Mouse (Mus musculus) adrenal gland, postnatal 36 days (tissue): ENCODE data around the gene Duox2. TPM values are rescaled to one million over a fixed set of nuclear protein-coding genes. Genes with fewer than 3 reads are reported as not detected.
A peak's percentile ranks its signal among the peaks of the same experiment; 100 is the strongest.

Experiments used
- DNase-seq, 2 experiments: peaks; one replicate each; pipeline ENCODE4 v3.0.0; 2021; ENCODE audit warnings: mixed read lengths in 1 of 2
- total RNA-seq, 2 experiments: library from RNA; stranded (reverse); gene quantifications; 2 replicates each; pipeline ENCODE4 v1.2.3; 2021

Gene Duox2
- total RNA-seq, 2 experiments from 2014 or later, result 0.13 TPM; not detected in 1

DNA sequence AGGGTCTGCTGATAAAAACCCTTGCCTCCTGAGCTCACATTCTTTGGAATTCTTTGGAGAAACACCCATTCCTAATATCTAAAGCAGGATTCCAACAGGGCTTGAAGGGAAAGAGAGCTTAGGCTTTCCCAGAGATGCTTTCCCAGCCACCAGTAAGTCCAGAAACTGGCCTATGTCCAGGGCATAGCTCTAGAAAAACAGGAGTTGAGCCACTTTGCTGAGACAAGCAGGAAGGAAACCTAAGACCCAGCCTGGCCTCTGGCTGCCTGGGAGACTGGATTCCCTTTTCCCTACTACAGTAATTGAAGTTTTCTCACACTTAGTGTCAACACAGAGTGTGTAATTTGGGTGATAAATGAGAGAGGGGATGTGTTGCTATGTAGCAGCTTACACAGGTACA, 61.9 kb downstream of the Duox2 start:
- DNase-seq, result no peak

DNA sequence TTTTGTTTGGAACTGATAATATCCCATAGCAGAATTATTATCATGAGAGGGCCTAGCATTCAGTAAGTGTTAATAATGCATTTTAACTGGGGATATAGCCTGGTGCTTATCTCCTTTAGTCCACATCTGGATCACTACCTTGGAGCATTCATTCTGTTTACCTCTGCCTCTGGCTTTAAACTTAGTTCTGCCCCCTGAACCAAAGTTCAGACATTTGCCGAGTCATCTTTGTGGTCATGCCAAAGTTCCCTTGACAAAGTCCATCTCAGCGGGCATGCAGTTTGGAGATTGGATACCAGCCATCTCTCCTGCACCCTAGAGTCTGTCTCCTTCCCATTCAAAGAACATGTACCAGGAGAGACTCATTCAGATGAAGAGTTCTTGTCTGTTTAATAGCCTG, 62.8 kb downstream of the Duox2 start:
- DNase-seq, result no peak

DNA sequence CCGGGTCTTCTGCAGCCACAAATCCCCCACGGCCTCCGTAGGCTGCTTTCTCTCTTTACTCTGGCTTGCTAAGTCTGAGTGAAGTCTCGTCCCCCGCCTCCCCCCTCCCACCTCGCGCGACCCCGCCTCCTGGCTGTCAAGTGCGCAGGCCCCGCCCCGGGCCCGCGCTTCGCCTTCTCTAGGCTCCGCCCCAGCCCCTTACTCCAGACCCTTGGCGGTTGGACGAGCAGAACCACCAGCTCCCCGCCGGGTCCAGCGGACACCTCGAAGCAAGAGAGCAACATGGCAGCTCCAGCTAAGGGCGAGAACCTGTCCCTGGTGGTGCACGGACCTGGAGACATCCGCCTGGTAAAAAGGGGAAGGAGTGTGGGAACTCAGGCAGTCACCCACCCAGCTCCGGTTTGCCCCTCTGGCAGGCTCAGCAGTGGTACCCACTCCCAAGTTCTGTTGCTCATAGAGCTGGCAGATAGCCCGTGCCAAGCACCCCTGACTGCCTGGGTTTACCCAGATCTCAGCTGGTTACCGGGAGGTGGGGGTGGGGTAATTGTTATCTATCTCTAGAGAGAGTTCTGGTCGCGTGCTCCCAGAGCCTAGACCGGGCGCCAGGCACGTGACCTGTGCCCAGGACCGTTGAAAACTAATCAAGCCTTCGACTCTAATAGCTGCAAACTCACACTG, 63.5 kb downstream of the Duox2 start, which contains the start of gene Sord:
Sord (plus strand) TSS at position 139 of the 678 bp plus-strand sequence.
- peak; percentile 84 to 92 for DNase-seq

DNA sequence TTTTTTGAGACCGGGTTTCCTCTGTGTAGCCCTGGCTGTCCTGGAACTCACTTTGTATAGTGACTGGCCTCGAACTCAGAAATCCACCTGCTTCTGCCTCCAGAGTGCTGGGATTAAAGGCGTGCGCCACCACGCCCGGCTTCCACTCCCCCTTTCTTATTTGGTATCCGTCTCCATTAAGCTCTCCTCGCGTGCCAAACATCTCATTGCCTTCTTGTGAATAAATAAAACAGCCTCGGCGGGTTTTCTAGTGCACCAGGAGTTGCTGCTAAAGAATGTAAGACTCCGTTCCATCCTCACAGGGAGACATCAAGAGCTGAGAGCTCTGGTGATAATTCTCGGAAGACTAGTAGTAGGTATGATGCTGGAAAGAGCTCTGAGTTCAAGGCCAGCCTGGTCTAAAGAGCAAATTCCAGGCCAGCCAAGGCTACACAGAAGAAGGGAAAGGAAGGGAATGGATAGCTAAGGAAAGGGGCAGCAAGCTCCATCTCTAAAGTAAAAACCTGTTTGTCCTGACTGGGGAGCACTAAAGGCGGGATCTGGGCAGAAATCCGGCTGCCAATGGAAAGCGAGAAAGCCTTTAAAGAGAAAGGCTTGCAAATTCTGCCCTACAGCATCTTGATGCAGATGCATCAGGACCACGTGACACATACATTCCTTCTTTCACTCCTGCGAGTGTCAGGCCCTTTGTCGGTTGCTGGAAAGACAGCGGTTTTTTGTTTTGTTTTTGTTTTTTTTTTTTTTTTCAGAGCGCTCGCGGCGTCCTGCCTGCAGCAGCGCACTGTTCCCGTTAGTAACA, 64.3 kb downstream of the Duox2 start:
- DNase-seq, result peak; percentile 39 to 55

DNA sequence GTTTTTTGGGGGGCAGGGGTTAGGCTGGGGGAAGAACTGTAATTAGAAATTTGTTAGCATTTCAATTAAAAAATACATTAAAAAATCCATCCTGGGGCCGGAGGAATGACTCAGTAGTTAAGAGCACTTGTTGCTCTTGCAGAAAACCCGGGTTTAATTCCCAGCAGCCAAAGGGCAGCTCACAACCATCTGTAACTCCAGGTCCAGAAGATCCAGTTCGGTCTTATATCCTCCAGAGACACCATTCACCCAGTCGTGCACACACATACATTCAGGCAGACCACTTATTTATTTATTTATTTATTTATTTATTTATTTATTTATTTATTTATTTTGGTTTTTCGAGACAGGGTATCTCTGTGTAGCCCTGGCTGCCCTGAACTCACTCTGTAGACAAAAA, 64.9 kb downstream of the Duox2 start:
- no peak for DNase-seq

DNA sequence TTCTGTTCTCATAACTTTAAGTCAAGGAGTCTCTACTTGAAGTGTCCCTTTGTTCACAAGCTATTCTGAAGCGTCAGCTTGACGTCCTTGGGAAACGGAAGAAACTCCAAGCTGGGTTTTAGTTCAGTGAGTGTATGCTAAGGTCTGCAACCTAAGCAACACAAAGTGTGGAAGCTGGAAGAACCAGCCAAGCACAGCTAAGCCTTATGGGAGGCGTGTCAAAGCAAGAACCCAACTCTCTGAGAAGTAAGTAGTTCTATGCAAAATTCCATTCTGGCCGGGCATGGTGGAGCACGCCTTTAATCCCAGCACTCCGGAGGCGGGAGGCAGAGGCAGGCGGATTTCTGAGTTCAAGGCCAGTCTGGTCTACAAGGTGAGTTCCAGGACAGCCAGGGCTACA, 66.6 kb downstream of the Duox2 start:
- no peak for DNase-seq

DNA sequence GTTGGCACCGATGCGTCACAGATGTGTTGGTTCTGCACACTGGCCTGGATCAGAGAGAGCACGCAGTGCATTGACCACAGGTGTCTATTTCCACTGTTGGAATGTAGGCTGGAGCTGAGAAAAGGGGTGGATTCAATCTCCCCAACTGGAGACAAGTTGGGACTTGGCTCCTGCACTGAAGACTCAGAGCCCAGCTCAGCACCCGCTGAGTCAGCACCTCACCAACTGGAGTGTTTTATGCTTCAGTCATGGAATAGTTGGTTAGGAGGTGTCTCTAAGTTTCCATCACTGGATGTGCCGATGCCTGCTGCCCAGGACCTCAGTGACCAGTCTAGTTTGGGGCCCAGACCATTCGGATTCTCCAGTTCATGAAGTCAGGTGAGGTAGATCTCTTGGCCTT, 67.9 kb downstream of the Duox2 start:
- DNase-seq, result no peak

Other genes with a start within 250 kb of the Duox2 start
- gene Spg11, start 180.1 kb downstream of the Duox2 start, total RNA-seq, result 10 to 100 TPM; 18.4 to 20.5 TPM
- gene B2m, start 150.8 kb downstream of the Duox2 start, total RNA-seq, result 100 to 1,000 TPM; 632 to 981 TPM
- under 1 TPM; 0.16 to 0.17 TPM for gene Trim69, start 137.7 kb downstream of the Duox2 start, total RNA-seq
- not detected for gene Patl2, start 112.3 kb downstream of the Duox2 start, total RNA-seq
- not detected for gene Terb2, start 112.2 kb downstream of the Duox2 start, total RNA-seq
- gene Sord, start 63.7 kb downstream of the Duox2 start, total RNA-seq, result 10 to 100 TPM; 75.8 to 96.2 TPM
- gene Duoxa2, start 451 bp upstream of the Duox2 start, total RNA-seq, result not detected
- not detected for gene Duoxa1, start 15.3 kb upstream of the Duox2 start, total RNA-seq
- under 1 TPM; 0.10 to 0.13 TPM for gene Duox1, start 17.2 kb upstream of the Duox2 start, total RNA-seq
- 1 to 10 TPM; 9.3 to 9.4 TPM for gene Shf, start 70.7 kb upstream of the Duox2 start, total RNA-seq
- 1 to 10 TPM; 3.0 to 3.5 TPM for gene Slc28a2, start 128.0 kb upstream of the Duox2 start, total RNA-seq
- gene Gm14085, start 186.5 kb upstream of the Duox2 start, total RNA-seq, result under 1 TPM in 1 of 2 experiments, not detected in 1; 0.10 TPM